Mouse (Mus musculus) gastrocnemius, postnatal 14 days (tissue): ENCODE data around the gene Tma7. TPM values are rescaled to one million over a fixed set of nuclear protein-coding genes. Genes with fewer than 3 reads are reported as not detected.
A peak's percentile ranks its signal among the peaks of the same experiment; 100 is the strongest.

Source experiments
- DNase-seq: peaks from one replicate; pipeline ENCODE4 v3.0.0; 2021; ENCODE audit warnings: mixed read lengths
- intact Hi-C: fragments of 180-260 bp; cut with DNase I; formaldehyde crosslinking; loops from one replicate; pipeline ENCODE4 v1.15.1; 2025; ENCODE audit warnings: low total_unique reads
- long read RNA-seq, 2 experiments: library from polyadenylated mRNA; stranded (forward); transcript quantifications; one replicate each; pipeline ENCODE4 v2.0.0; 2021
- total RNA-seq, 2 experiments: library from RNA; stranded (reverse); gene quantifications; 2 replicates each; pipeline ENCODE4 v1.2.3; 2021

The Tma7 gene
- total RNA-seq, result 100 to 1,000 TPM; 184 to 190 TPM
- long read RNA-seq, experiment 1, transcript Tma7-201 (4 exons, 944 nt), result major isoform, 76 of 77 reads
- long read RNA-seq, experiment 1, partial matches to known transcripts, result 0 of 77 reads
- long read RNA-seq, experiment 1, other reads (novel, unspliced or antisense), result 1 of 77 reads
- long read RNA-seq, experiment 2, transcript Tma7-201 (4 exons, 944 nt), result major isoform, 60 of 62 reads
- long read RNA-seq, experiment 2, partial matches to known transcripts, result 1 of 62 reads
- long read RNA-seq, experiment 2, other reads (novel, unspliced or antisense), result 0 of 62 reads

- DNase-seq, result peak; percentile 77
- intact Hi-C loops, result no loop called here
These were observed at the start of gene Tma7, which contains the start of gene Ccdc51 for GRCm38 (mm10) chr9:109082124-109082800. Gene Tma7, minus strand, starts transcription at chr9:109082587. Gene Ccdc51, plus strand, starts transcription at chr9:109082493.

GRCm38 (mm10) chr9:109130076-109130475, 47.7 kb upstream of the Tma7 start:
- no peak for DNase-seq
- intact Hi-C loops, result no loop called here

- intact Hi-C loops, result no loop called here
- DNase-seq, result no peak
These were observed 45.8 kb upstream of the Tma7 start for GRCm38 (mm10) chr9:109128211-109128610.

GRCm38 (mm10) chr9:109127076-109127475, 44.7 kb upstream of the Tma7 start:
- no peak for DNase-seq
- intact Hi-C loops, result no loop called here

GRCm38 (mm10) chr9:109125481-109125880, 43.1 kb upstream of the Tma7 start:
- intact Hi-C loops, result no loop called here
- DNase-seq, result no peak

- intact Hi-C loops, result no loop called here
- no peak for DNase-seq
These were observed 42.7 kb upstream of the Tma7 start for GRCm38 (mm10) chr9:109125043-109125442.

GRCm38 (mm10) chr9:109124164-109124563, 41.8 kb upstream of the Tma7 start:
- no peak for DNase-seq

GRCm38 (mm10) chr9:109123266-109123665, 40.9 kb upstream of the Tma7 start:
- DNase-seq, result no peak
- intact Hi-C loops, result loop anchor here (5.0 kb wide), 2 partner anchors 36 to 121 kb away; no protein-coding TSS in a partner anchor

More at GRCm38 (mm10) chr9:109124164-109124563, 41.8 kb upstream of the Tma7 start:
- intact Hi-C loops, result loop anchor here (5.0 kb wide), 2 partner anchors 37 to 122 kb away; no protein-coding TSS in a partner anchor

GRCm38 (mm10) chr9:109122553-109123085, 40.2 kb upstream of the Tma7 start:
- no peak for DNase-seq
- intact Hi-C loops, result loop anchor here (5.0 kb wide), 2 partner anchors 35 to 120 kb away; no protein-coding TSS in a partner anchor

- intact Hi-C loops, result loop anchor here (5.0 kb wide), 2 partner anchors 34 to 119 kb away; no protein-coding TSS in a partner anchor
These were observed 38.6 kb upstream of the Tma7 start for GRCm38 (mm10) chr9:109120956-109121355.

GRCm38 (mm10) chr9:109119571-109119970, 37.2 kb upstream of the Tma7 start:
- intact Hi-C loops, result no loop called here
- no peak for DNase-seq

More at GRCm38 (mm10) chr9:109120956-109121355, 38.6 kb upstream of the Tma7 start:
- DNase-seq, result no peak

- intact Hi-C loops, result no loop called here
These were observed 35.7 kb upstream of the Tma7 start for GRCm38 (mm10) chr9:109118106-109118505.

GRCm38 (mm10) chr9:109116205-109116604, 33.8 kb upstream of the Tma7 start:
- intact Hi-C loops, result no loop called here

More at GRCm38 (mm10) chr9:109118106-109118505, 35.7 kb upstream of the Tma7 start:
- peak; percentile 37 for DNase-seq

GRCm38 (mm10) chr9:109114871-109115270, 32.5 kb upstream of the Tma7 start:
- no peak for DNase-seq
- intact Hi-C loops, result no loop called here

More at GRCm38 (mm10) chr9:109116205-109116604, 33.8 kb upstream of the Tma7 start:
- no peak for DNase-seq

- no peak for DNase-seq
- intact Hi-C loops, result no loop called here
These were observed 31.9 kb upstream of the Tma7 start for GRCm38 (mm10) chr9:109114276-109114675.

- no peak for DNase-seq
- intact Hi-C loops, result no loop called here
These were observed 30.9 kb upstream of the Tma7 start for GRCm38 (mm10) chr9:109113331-109113730.

GRCm38 (mm10) chr9:109111591-109111990, 29.2 kb upstream of the Tma7 start:
- intact Hi-C loops, result no loop called here
- no peak for DNase-seq

GRCm38 (mm10) chr9:109111101-109111500, 28.7 kb upstream of the Tma7 start:
- DNase-seq, result no peak
- intact Hi-C loops, result no loop called here

- intact Hi-C loops, result no loop called here
- DNase-seq, result no peak
These were observed 27.9 kb upstream of the Tma7 start for GRCm38 (mm10) chr9:109110240-109110639.

- intact Hi-C loops, result no loop called here
- DNase-seq, result no peak
These were observed 25.0 kb upstream of the Tma7 start for GRCm38 (mm10) chr9:109107341-109107740.
